14 mouse cellular contexts compared by ENCODE assay signal in the genomic region with DNA sequence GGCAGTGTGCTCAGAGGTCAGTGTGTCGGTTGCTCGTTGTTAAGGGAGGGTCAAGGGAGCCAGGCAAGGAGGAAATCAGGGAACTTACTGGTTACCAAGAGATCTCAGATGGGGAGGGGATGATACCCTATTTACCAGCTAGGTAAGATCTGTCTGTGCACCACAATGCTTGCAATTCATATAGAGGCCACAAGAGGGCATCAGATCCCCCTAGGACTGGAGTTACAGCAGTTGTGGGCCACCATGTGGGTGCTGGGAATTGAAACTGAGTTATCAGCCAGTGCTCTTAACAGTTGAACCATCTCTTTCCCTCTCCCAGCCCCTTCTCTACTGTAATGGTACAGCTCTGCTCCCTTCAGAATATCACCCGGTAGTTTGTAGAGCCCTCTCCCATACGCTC. TPM values are rescaled to one million over a fixed set of nuclear protein-coding genes. Genes with fewer than 3 reads are reported as not detected.
DNase-seq lines count a peak whose midpoint lies in the region; ATAC-seq and TF ChIP-seq lines count a peak whose summit lies in the region.
"Had no signal": no experiment of that assay in that cellular context is flagged by ENCODE, and none has a peak within 500 bp of the region (broad histone marks: within the 10 kb centered on the region; RNA-seq: fewer than 3 reads in every experiment).

No protein-coding gene starts in this region.

- H3K4me3 ChIP-seq in left cerebral cortex, adult 2 months, result no peak overlapping the region
- H3K4me3 ChIP-seq: heart, embryonic 13.5 days; hindbrain, embryonic 13.5 days; kidney, embryonic 15.5 days; liver, embryonic 13.5 days; midbrain, embryonic 10.5 days had no signal

- intact Hi-C loops in left cerebral cortex, adult 2 months (cut with DNase I), result loop anchor here (5.0 kb wide), 1 partner anchor 214 kb away; the partner anchor contains the start of gene Nog
- intact Hi-C loops in left cerebral cortex, postnatal 14 days (cut with DNase I), result no loop called here

- peak; percentile 29 for TF ChIP-seq CTCF in left cerebral cortex, adult 2 months (IDR thresholded peaks at IDR 0.05)

- no peak overlapping the region for H3K27ac ChIP-seq in left cerebral cortex, adult 2 months
- H3K27ac ChIP-seq: heart, embryonic 13.5 days; hindbrain, embryonic 13.5 days; kidney, embryonic 15.5 days; liver, embryonic 13.5 days; midbrain, embryonic 10.5 days had no signal

- no peak for DNase-seq in left cerebral cortex, adult 2 months (ENCODE audit: extremely low spot score in 1 of 2, low spot score in 2 of 2)
- no peak for DNase-seq in left cerebral cortex, postnatal 14 days (ENCODE audit: low spot score in 2 of 2)
- DNase-seq in thymus, postnatal 25 days, result peak; percentile 33
- DNase-seq in thymus, adult 18-20 months, result no peak
- peak; percentile 74 for DNase-seq in ZHBTc4 (ENCODE audit: low read depth, low spot score)
- no peak for DNase-seq in left cerebral cortex, adult 8-10 months (ENCODE audit: low spot score in 2 of 2)
- DNase-seq: adrenal gland, postnatal 14 days; liver, embryonic 13.5 days had no signal

- no peak for ATAC-seq in megakaryocyte, adult 5-6 weeks (ENCODE audit: poor library complexity, severe bottlenecking)

RNA-seq across cellular contexts. Expression of gene Gm525, which starts 15.1 kb away (rescaled TPM):
- total RNA-seq in left cerebral cortex, adult 2 months (2021), result under 1 TPM in 1 of 2 experiments, not detected in 1; 0.95 TPM
- not detected for total RNA-seq in left cerebral cortex, postnatal 14 days (2021)
- not detected in 2 replicates for total RNA-seq in megakaryocyte, adult 5-6 weeks (2015)
- not detected in 2 replicates for total RNA-seq in megakaryocyte, adult 5-6 weeks (2017)
- total RNA-seq in left cerebral cortex, adult 8-10 months (2022), result not detected
- total RNA-seq: adrenal gland, postnatal 14 days; layer of hippocampus, postnatal 25 days had no signal

RNA-seq across cellular contexts. Expression of gene Dgke, which starts 22.1 kb away (rescaled TPM):
- 10 to 100 TPM; 52.8 to 57.0 TPM for total RNA-seq in left cerebral cortex, adult 2 months (2021)
- total RNA-seq in left cerebral cortex, postnatal 14 days (2021), result 10 to 100 TPM; 44.9 to 47.8 TPM
- total RNA-seq in megakaryocyte, adult 5-6 weeks (2015), result 1.1 and 1.3 TPM in 2 replicates
- 2.6 and 2.7 TPM in 2 replicates for total RNA-seq in megakaryocyte, adult 5-6 weeks (2017)
- total RNA-seq in left cerebral cortex, adult 8-10 months (2022), result 10 to 100 TPM; 50.3 to 60.2 (median 53.3) TPM

Comparison
In these comparisons a context has a peak if more than half of its experiments do, and no peak if none do; other contexts are left out.
1. DNase-seq: peak in thymus, postnatal 25 days (single experiment) and ZHBTc4 (single experiment); none in left cerebral cortex, adult 2 months (0 of 2), left cerebral cortex, postnatal 14 days (0 of 2), thymus, adult 18-20 months (0 of 2) and left cerebral cortex, adult 8-10 months (0 of 2).
2. RNA of gene Dgke, which starts 22.1 kb away (total RNA-seq): 52.8 to 57.0 TPM in left cerebral cortex, adult 2 months, 50.3 to 60.2 TPM in left cerebral cortex, adult 8-10 months and 44.9 to 47.8 TPM in left cerebral cortex, postnatal 14 days; 1.1 to 2.7 TPM in megakaryocyte, adult 5-6 weeks; every median in the first group is over 10 times any median in the second.